Mouse (Mus musculus) CH12.LX (cell line): ENCODE measurements at regions not wholly inside any gene's neighbourhood (a gene's known extent, or its start where the extent isn't known, plus 50 kb on each side); places are given as distances from the start of the nearest gene placed in this dataset.

Experiments used
- KAT2A ChIP-seq: IDR thresholded peaks from 2 replicates; pipeline ENCODE4 v1.6.1; 2012; ENCODE audit warnings: low read length, improper control_type of control experiment, inconsistent platforms; ENCODE audit not compliant: insufficient replicate concordance
- NRF1 ChIP-seq: IDR thresholded peaks from 2 replicates; pipeline ENCODE4 v1.6.1; 2014; ENCODE audit warnings: low read depth, mild to moderate bottlenecking, inconsistent platforms, low read length, improper control_type of control experiment, moderate library complexity
- PAX5 ChIP-seq: IDR thresholded peaks from 2 replicates; pipeline ENCODE4 v1.6.1; 2012; ENCODE audit warnings: low read length, inconsistent platforms, mixed read lengths

DNA sequence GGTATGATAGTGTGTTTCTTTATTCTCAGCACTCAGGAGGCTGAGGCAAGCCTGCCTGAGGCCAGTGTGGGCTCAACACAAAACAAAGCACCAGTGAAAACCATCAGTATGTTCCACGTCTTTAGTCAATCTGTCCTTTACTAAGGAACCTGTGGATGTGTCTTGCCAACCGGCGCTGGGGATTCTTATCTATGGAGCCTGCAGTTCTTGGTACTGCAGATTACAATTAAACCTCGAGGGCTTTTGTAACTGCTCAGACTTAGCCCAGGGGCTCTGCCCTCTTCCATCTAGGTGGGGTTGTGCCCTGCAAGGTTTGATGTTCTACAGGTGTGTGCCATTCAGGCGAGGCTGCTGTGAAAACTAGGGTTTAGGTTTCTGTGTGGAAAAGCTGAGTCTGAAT, 145.1 kb upstream of the Opcml start:
- TF ChIP-seq PAX5 (no peak), KAT2A (no peak), NRF1 (no peak)
